ENCODE assay signal across 3 mouse cellular contexts in the genomic region with DNA sequence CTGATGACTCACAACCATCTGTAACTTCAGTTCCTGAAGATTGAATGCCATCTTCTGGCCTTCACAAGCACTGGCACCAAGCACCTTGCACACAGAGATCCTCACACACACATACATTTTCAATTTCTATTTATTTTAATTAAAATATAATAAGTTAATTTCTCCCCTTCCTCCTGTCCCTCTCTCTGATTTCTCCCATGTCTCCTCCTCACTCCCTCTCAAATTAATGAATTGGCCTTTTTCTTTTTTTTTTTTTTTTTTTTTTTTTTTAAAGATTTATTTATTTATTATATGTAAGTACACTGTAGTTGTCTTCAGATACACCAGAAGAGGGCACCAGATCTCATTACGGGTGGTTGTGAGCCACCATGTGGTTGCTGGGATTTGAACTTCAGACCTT. TPM values are rescaled to one million over a fixed set of nuclear protein-coding genes. Genes with fewer than 3 reads are reported as not detected.
"Had no signal": no experiment of that assay in that cellular context is flagged by ENCODE, and none has a peak within 500 bp of the region (broad histone marks: within the 10 kb centered on the region; RNA-seq: fewer than 3 reads in every experiment).

No protein-coding gene starts in this region.

RNA-seq across cellular contexts. Expression of gene Lpar5, which starts 2.5 kb away (rescaled TPM):
- total RNA-seq: liver, adult 2 months; megakaryocyte-erythroid progenitor cell, adult 5-6 weeks had no signal
- polyA plus RNA-seq: myocyte had no signal
